Mouse (Mus musculus) neural tube, embryonic 14.5 days (tissue): Measurements from ENCODE around the gene Acsl5. TPM values are rescaled to one million over a fixed set of nuclear protein-coding genes. Genes with fewer than 3 reads are reported as not detected.

Source experiments
- ATAC-seq: fragments of 200-750 bp; cut with Nextera tagmentation; 2 replicates; pipeline ENCODE4 v1.8.0; 2017; ENCODE audit warnings: low read depth, mild to moderate bottlenecking, moderate TSS enrichment, moderate library complexity
- H3K27ac ChIP-seq: fragments of 300-500 bp; sonication (generic); 2 replicates; pipeline ENCODE4 v1.5.1; 2014; ENCODE audit warnings: low read depth, mild to moderate bottlenecking, control low read depth, low read length, moderate library complexity, mixed read lengths
- H3K27me3 ChIP-seq: fragments of 300-500 bp; sonication (generic); 2 replicates; pipeline ENCODE4 v1.6.1; 2014; ENCODE audit warnings: low read length; ENCODE audit not compliant: control insufficient read depth, insufficient read depth
- H3K36me3 ChIP-seq: fragments of 300-500 bp; sonication (generic); 2 replicates; pipeline ENCODE4 v1.6.1; 2014; ENCODE audit warnings: low read length, mixed read lengths; ENCODE audit not compliant: control insufficient read depth, insufficient read depth
- H3K4me1 ChIP-seq: fragments of 300-500 bp; sonication (generic); 2 replicates; pipeline ENCODE4 v1.6.1; 2014; ENCODE audit warnings: low read length; ENCODE audit not compliant: control insufficient read depth, insufficient read depth
- H3K4me2 ChIP-seq: fragments of 300-500 bp; sonication (generic); 2 replicates; pipeline ENCODE4 v1.6.1; 2014; ENCODE audit warnings: mild to moderate bottlenecking, low read depth, low read length, control low read depth
- H3K4me3 ChIP-seq: fragments of 300-500 bp; sonication (generic); 2 replicates; pipeline ENCODE4 v1.5.1; 2014; ENCODE audit warnings: low read depth, low read length, control low read depth, mixed read lengths
- H3K9ac ChIP-seq: fragments of 300-500 bp; sonication (generic); replicated peaks from 2 replicates; pipeline ENCODE4 v1.6.1; 2014; ENCODE audit warnings: low read depth, mild to moderate bottlenecking, control low read depth, low read length, mixed read lengths
- H3K9me3 ChIP-seq: fragments of 300-500 bp; sonication (generic); 2 replicates; pipeline ENCODE4 v1.6.1; 2016; ENCODE audit warnings: low read length; ENCODE audit not compliant: control insufficient read depth
- WGBS: fragments of 180-500 bp; shearing (Covaris S2); extraction: QIAGEN DNeasy Blood & Tissue Kit; methylation state at CpG from one replicate; pipeline ENCODE4 v1.1.7; 2014; 5-methylcytosine and 5-hydroxymethylcytosine counted together
- polyA plus RNA-seq: library from polyadenylated mRNA; unstranded; fragments of >200 nt; fragmentation: Nextera tagmentation; extraction: Ambion mirVana; gene quantifications from 2 replicates; pipeline ENCODE4 v1.2.1, GENCODE M21; 2014

Gene Acsl5
- polyA plus RNA-seq, 1 experiment from 2014 or later, result 14.6 TPM

- 98% methylated on average over 1 of the region's 1 CpGs for WGBS
- H3K36me3 ChIP-seq, result peaks cover 39% of the 10 kb centered on the region; the same call in 1 of the 2 replicates
- no peak for ATAC-seq
These were observed 47.6 kb downstream of the Acsl5 start for GRCm38 (mm10) chr19:55299378-55299777.

GRCm38 (mm10) chr19:55300525-55300924, 48.8 kb downstream of the Acsl5 start:
- Histone ChIP-seq H3K9ac (no peak overlapping the region), H3K36me3 (peaks cover 38% of the 10 kb centered on the region; the same call in 1 of the 2 replicates), H3K27me3 (no peaks in the 10 kb centered on the region), H3K4me2 (no peak overlapping the region), H3K4me1 (no peaks in the 10 kb centered on the region), H3K9me3 (no peaks in the 10 kb centered on the region), H3K4me3 (no peak overlapping the region), H3K27ac (no peak overlapping the region)
- WGBS, result 97% methylated on average over 3 of the region's 3 CpGs
- no peak for ATAC-seq

More at GRCm38 (mm10) chr19:55299378-55299777, 47.6 kb downstream of the Acsl5 start:
- Histone ChIP-seq H3K4me1 (no peaks in the 10 kb centered on the region), H3K27me3 (no peaks in the 10 kb centered on the region), H3K9ac (no peak overlapping the region), H3K9me3 (no peaks in the 10 kb centered on the region), H3K4me2 (no peak overlapping the region), H3K27ac (no peak overlapping the region), H3K4me3 (no peak overlapping the region)

DNA sequence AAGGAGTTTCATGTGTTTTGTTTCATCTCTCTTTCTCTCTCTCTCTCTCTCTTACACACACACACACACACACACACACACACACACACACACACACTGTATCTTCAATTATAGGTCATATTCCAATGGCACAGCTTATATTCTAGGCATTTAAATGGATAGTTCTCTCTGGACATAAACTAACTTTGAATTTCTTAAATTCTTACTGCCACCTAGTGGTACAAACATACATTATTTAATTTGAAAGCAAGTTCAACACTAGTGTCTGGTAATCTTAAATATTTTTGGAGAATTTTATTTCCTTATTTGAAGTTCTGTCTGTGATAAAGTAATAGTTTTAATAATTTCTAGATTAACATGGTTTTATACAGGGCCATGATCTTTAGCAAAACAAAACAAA, 53.3 kb downstream of the Acsl5 start:
- Histone ChIP-seq H3K27me3 (no peaks in the 10 kb centered on the region), H3K9ac (no peak overlapping the region), H3K4me1 (no peaks in the 10 kb centered on the region), H3K4me3 (no peak overlapping the region), H3K36me3 (peaks cover 48% of the 10 kb centered on the region; the same call in 1 of the 2 replicates), H3K9me3 (no peaks in the 10 kb centered on the region), H3K27ac (no peak overlapping the region), H3K4me2 (no peak overlapping the region)
- no peak for ATAC-seq

GRCm38 (mm10) chr19:55311874-55312273, 60.1 kb downstream of the Acsl5 start:
- 89% methylated on average over 8 of the region's 8 CpGs for WGBS
- Histone ChIP-seq H3K27ac (no peak overlapping the region), H3K4me3 (no peak overlapping the region), H3K9me3 (no peaks in the 10 kb centered on the region), H3K4me2 (no peak overlapping the region), H3K9ac (no peak overlapping the region), H3K4me1 (peaks cover 10% of the 10 kb centered on the region), H3K36me3 (peaks cover 34% of the 10 kb centered on the region; the same call in 1 of the 2 replicates), H3K27me3 (peaks cover 3% of the 10 kb centered on the region; the same call in 1 of the 2 replicates)
- ATAC-seq, result no peak

DNA sequence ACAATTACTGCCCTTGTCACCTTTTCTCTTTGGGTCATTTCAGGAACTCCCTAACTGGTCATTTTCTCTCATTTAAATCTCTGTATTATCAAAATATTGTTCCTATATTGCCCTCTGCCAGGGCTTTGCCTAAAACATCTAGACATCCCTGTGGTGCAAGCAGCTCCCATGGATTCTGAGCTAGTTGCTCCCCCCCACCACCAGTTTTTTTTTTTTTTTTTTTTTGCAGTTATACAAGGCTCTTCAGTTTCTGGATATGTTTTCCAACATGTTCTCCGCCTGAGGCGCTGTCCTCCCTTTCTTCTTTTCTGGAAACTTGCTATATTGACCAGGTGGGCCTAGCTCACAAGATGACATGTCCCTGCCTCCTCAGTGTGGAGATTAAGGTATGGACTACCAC, 61.9 kb downstream of the Acsl5 start:
- Histone ChIP-seq H3K27ac (no peak overlapping the region), H3K9ac (no peak overlapping the region), H3K36me3 (peaks cover 23% of the 10 kb centered on the region; the same call in 1 of the 2 replicates), H3K4me2 (no peak overlapping the region), H3K9me3 (no peaks in the 10 kb centered on the region), H3K4me3 (no peak overlapping the region), H3K4me1 (peaks cover 10% of the 10 kb centered on the region), H3K27me3 (peaks cover 3% of the 10 kb centered on the region; the same call in 1 of the 2 replicates)
- WGBS, result 97% methylated on average over 2 of the region's 2 CpGs
- no peak for ATAC-seq

- H3K27me3 ChIP-seq, result peaks cover 3% of the 10 kb centered on the region; the same call in 1 of the 2 replicates
- 2% methylated on average over 59 of the region's 60 CpGs for WGBS
- peaks cover 11% of the 10 kb centered on the region; the same call in 1 of the 2 replicates for H3K36me3 ChIP-seq
- peak within 1 kb of the TSS; percentile 73 for H3K27ac ChIP-seq
- peak; percentile 89 for ATAC-seq
- H3K9ac ChIP-seq, result peak within 1 kb of the TSS; percentile 80
- no peaks in the 10 kb centered on the region for H3K9me3 ChIP-seq
- peak within 1 kb of the TSS; percentile 92 for H3K4me3 ChIP-seq
- peak within 1 kb of the TSS; percentile 90 for H3K4me2 ChIP-seq
- H3K4me1 ChIP-seq, result peaks cover 10% of the 10 kb centered on the region
These were observed 63.8 kb downstream of the Acsl5 start, which contains the start of gene Zdhhc6 for GRCm38 (mm10) chr19:55315452-55316108. Zdhhc6 (minus strand) TSS chr19:55316032.

- H3K4me2 ChIP-seq, result peak within 1 kb of the TSS; percentile 90
- peak within 1 kb of the TSS; percentile 73 for H3K27ac ChIP-seq
- peaks cover 3% of the 10 kb centered on the region; the same call in 1 of the 2 replicates for H3K27me3 ChIP-seq
- H3K9ac ChIP-seq, result peak within 1 kb of the TSS; percentile 80
- H3K36me3 ChIP-seq, result peaks cover 7% of the 10 kb centered on the region; the same call in 1 of the 2 replicates
- H3K4me3 ChIP-seq, result peak within 1 kb of the TSS; percentile 92
- peak; percentile 94 for ATAC-seq
- H3K9me3 ChIP-seq, result no peaks in the 10 kb centered on the region
- under 1% methylated on average over 47 of the region's 48 CpGs for WGBS
- peaks cover 10% of the 10 kb centered on the region for H3K4me1 ChIP-seq
These were observed 64.5 kb downstream of the Acsl5 start, which contains the start of gene Vti1a for GRCm38 (mm10) chr19:55316109-55316714. Vti1a (plus strand) TSS chr19:55316295.

GRCm38 (mm10) chr19:55316901-55317300, 65.2 kb downstream of the Acsl5 start:
- Histone ChIP-seq H3K27ac (no peak overlapping the region), H3K9ac (no peak overlapping the region; the same call in 1 of the 2 replicates), H3K4me2 (peak overlapping the region; percentile 90), H3K27me3 (peaks cover 3% of the 10 kb centered on the region; the same call in 1 of the 2 replicates), H3K9me3 (no peaks in the 10 kb centered on the region), H3K36me3 (0 out of 2 replicates have a peak, but pooled peaks cover 2% of the 10 kb centered on the region), H3K4me3 (peak overlapping the region; percentile 92), H3K4me1 (peaks cover 10% of the 10 kb centered on the region)
- 63% methylated on average over 10 of the region's 10 CpGs for WGBS
- ATAC-seq, result no peak

DNA sequence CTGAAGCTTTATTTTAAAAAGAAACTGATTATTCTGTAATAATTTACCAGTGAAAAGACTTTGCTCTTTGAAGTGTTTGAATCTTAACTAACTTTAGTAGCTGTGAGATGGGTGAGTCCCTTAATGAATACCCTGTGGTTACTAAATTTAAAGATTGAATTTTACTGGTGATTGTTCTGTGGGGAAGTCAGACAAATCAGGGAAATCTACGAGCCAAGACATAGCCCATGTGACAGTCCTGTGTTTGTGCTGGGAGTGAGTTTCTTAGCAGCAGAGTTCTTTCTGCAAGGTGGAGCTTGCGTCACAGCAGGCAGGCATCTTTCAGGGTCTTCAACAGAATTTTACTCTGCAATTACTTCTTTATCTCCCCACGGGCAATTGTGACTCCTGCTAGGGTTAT, 67.3 kb downstream of the Acsl5 start:
- Histone ChIP-seq H3K27ac (no peak overlapping the region), H3K4me1 (peaks cover 10% of the 10 kb centered on the region), H3K27me3 (peaks cover 3% of the 10 kb centered on the region; the same call in 1 of the 2 replicates), H3K9ac (no peak overlapping the region), H3K9me3 (no peaks in the 10 kb centered on the region), H3K4me3 (no peak overlapping the region), H3K36me3 (peaks cover 3% of the 10 kb centered on the region; the same call in 1 of the 2 replicates), H3K4me2 (no peak overlapping the region)
- no peak for ATAC-seq
- WGBS, result 76% methylated on average over 3 of the region's 3 CpGs
